Mouse (Mus musculus): ENCODE measurements around the gene Capg. TPM values are rescaled to one million over a fixed set of nuclear protein-coding genes. Genes with fewer than 3 reads are reported as not detected.

The Capg gene
- polyA plus RNA-seq, 1 experiment, result 95.7 TPM

GRCm38 (mm10) chr6:72598791-72599557 lies 54.8 kb downstream of the Capg start:
- H3K4me3 ChIP-seq (ENCODE audit: insufficient read depth, low read length), result peak overlapping the region; percentile 52
- peaks cover 2% of the 10 kb centered on the region; the same call in 1 of the 2 replicates for H3K4me1 ChIP-seq (ENCODE audit: control insufficient read depth, insufficient read depth, low read length)
- H3K27ac ChIP-seq (ENCODE audit: insufficient read depth, low read length), result no peak overlapping the region
- TF ChIP-seq POLR2A (IDR thresholded peaks at IDR 0.05; ENCODE audit: low read depth, low read length) (no peak), CTCF (IDR thresholded peaks at IDR 0.05; ENCODE audit: borderline replicate concordance, insufficient read depth, low read length) (no peak)

DNA sequence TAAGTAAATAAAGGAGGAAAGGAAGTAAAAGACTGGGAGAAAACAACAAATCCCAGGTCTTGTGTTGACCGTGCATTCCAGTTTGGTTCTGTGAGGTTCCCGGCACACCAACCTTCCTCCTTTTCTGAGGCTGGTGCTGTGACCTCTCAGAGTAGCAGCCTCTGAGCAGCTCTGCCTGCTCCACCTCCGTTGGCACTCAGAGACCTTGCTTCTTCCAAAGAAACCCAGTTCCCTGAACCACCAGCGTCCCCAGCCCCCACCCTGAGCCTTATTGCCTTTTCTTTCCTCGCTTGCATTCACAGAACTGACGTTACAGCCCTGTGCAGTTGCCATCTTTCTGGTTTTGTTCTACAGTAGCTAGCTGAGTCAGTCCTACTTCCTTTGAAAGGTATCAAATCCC lies 56.0 kb downstream of the Capg start:
- H3K27ac ChIP-seq (ENCODE audit: insufficient read depth, low read length), result no peak overlapping the region
- no peak overlapping the region for H3K4me3 ChIP-seq (ENCODE audit: insufficient read depth, low read length)
- TF ChIP-seq CTCF (IDR thresholded peaks at IDR 0.05; ENCODE audit: borderline replicate concordance, insufficient read depth, low read length) (no peak), POLR2A (IDR thresholded peaks at IDR 0.05; ENCODE audit: low read depth, low read length) (no peak)
- H3K4me1 ChIP-seq (ENCODE audit: control insufficient read depth, insufficient read depth, low read length), result peaks cover 2% of the 10 kb centered on the region; the same call in 1 of the 2 replicates

- Histone ChIP-seq H3K4me1 (ENCODE audit: control insufficient read depth, insufficient read depth, low read length) (peaks cover 2% of the 10 kb centered on the region; the same call in 1 of the 2 replicates), H3K27ac (ENCODE audit: insufficient read depth, low read length) (no peak overlapping the region), H3K4me3 (ENCODE audit: insufficient read depth, low read length) (no peak overlapping the region)
- TF ChIP-seq CTCF (IDR thresholded peaks at IDR 0.05; ENCODE audit: borderline replicate concordance, insufficient read depth, low read length) (no peak), POLR2A (IDR thresholded peaks at IDR 0.05; ENCODE audit: low read depth, low read length) (no peak)
Observed at GRCm38 (mm10) chr6:72600771-72601170, 56.6 kb downstream of the Capg start.

GRCm38 (mm10) chr6:72601732-72602131 lies 57.5 kb downstream of the Capg start:
- Histone ChIP-seq H3K4me1 (ENCODE audit: control insufficient read depth, insufficient read depth, low read length) (peaks cover 2% of the 10 kb centered on the region; the same call in 1 of the 2 replicates), H3K4me3 (ENCODE audit: insufficient read depth, low read length) (no peak overlapping the region), H3K27ac (ENCODE audit: insufficient read depth, low read length) (no peak overlapping the region)
- TF ChIP-seq POLR2A (IDR thresholded peaks at IDR 0.05; ENCODE audit: low read depth, low read length), result no peak
- TF ChIP-seq CTCF (IDR thresholded peaks at IDR 0.05; ENCODE audit: borderline replicate concordance, insufficient read depth, low read length), result peak; percentile 80; the same call in 1 of the 2 replicates

- no peak overlapping the region for H3K4me3 ChIP-seq (ENCODE audit: insufficient read depth, low read length)
- no peaks in the 10 kb centered on the region; the same call in 1 of the 2 replicates for H3K4me1 ChIP-seq (ENCODE audit: control insufficient read depth, insufficient read depth, low read length)
- no peak for TF ChIP-seq POLR2A (IDR thresholded peaks at IDR 0.05; ENCODE audit: low read depth, low read length)
- no peak for TF ChIP-seq CTCF (IDR thresholded peaks at IDR 0.05; ENCODE audit: borderline replicate concordance, insufficient read depth, low read length)
- H3K27ac ChIP-seq (ENCODE audit: insufficient read depth, low read length), result no peak overlapping the region
Observed at GRCm38 (mm10) chr6:72604066-72604465, 59.9 kb downstream of the Capg start.

GRCm38 (mm10) chr6:72607060-72607459 lies 62.9 kb downstream of the Capg start:
- TF ChIP-seq CTCF (IDR thresholded peaks at IDR 0.05; ENCODE audit: borderline replicate concordance, insufficient read depth, low read length) (no peak), POLR2A (IDR thresholded peaks at IDR 0.05; ENCODE audit: low read depth, low read length) (no peak)
- Histone ChIP-seq H3K4me1 (ENCODE audit: control insufficient read depth, insufficient read depth, low read length) (peaks cover 4% of the 10 kb centered on the region; the same call in 1 of the 2 replicates), H3K4me3 (ENCODE audit: insufficient read depth, low read length) (no peak overlapping the region), H3K27ac (ENCODE audit: insufficient read depth, low read length) (no peak overlapping the region)

GRCm38 (mm10) chr6:72607676-72608075 lies 63.5 kb downstream of the Capg start:
- Histone ChIP-seq H3K4me1 (ENCODE audit: control insufficient read depth, insufficient read depth, low read length) (peaks cover 4% of the 10 kb centered on the region; the same call in 1 of the 2 replicates), H3K27ac (ENCODE audit: insufficient read depth, low read length) (no peak overlapping the region), H3K4me3 (ENCODE audit: insufficient read depth, low read length) (no peak overlapping the region)
- TF ChIP-seq POLR2A (IDR thresholded peaks at IDR 0.05; ENCODE audit: low read depth, low read length) (no peak), CTCF (IDR thresholded peaks at IDR 0.05; ENCODE audit: borderline replicate concordance, insufficient read depth, low read length) (no peak)

DNA sequence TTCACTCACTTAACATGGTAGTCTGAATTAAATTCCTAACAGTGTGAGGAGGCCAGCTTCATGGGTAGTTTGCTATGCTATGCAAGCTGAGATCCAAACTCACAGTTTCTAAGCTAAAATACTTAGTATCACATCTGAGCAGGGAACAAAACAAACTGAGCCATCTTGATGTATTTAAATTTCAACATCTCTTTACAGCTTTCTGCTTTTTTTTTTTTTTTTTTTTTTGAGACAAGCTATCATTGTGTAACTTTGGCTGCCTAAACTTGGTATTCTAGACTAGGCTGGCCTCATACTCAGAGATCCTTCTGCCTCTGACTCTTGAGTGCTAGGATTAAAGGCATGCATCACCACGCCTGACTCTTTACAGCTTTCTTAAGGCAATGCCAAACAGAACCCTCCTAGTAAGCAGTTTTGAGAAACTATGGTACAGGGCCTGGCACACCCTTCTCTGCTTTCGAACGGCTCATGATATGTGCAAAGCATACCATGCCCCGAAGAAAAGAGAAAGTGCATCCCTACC lies 64.5 kb downstream of the Capg start:
- no peak overlapping the region for H3K4me3 ChIP-seq (ENCODE audit: insufficient read depth, low read length)
- no peak for TF ChIP-seq POLR2A (IDR thresholded peaks at IDR 0.05; ENCODE audit: low read depth, low read length)
- TF ChIP-seq CTCF (IDR thresholded peaks at IDR 0.05; ENCODE audit: borderline replicate concordance, insufficient read depth, low read length), result no peak
- no peak overlapping the region for H3K27ac ChIP-seq (ENCODE audit: insufficient read depth, low read length)
- peaks cover 4% of the 10 kb centered on the region; the same call in 1 of the 2 replicates for H3K4me1 ChIP-seq (ENCODE audit: control insufficient read depth, insufficient read depth, low read length)

DNA sequence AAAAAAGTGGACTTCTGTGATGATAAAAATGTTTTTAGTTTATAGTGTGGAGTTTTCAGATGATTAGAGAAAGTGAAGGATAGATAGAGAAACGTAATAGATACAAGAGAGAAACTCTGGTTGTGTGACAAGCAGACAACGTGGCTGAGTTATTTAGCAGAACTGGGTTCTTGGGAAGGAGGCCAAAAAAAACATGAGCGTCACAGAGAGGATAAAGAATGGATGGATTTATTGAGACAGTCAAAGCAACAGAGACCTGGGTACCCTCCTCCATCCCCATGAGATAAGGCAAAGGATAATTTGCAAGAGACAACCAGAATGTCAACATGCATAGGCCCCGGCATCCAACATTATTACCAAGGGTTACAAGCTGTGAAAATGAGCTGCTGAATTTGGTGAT lies 66.1 kb downstream of the Capg start:
- no peak overlapping the region for H3K4me3 ChIP-seq (ENCODE audit: insufficient read depth, low read length)
- no peak overlapping the region for H3K27ac ChIP-seq (ENCODE audit: insufficient read depth, low read length)
- H3K4me1 ChIP-seq (ENCODE audit: control insufficient read depth, insufficient read depth, low read length), result peaks cover 4% of the 10 kb centered on the region; the same call in 1 of the 2 replicates
- TF ChIP-seq POLR2A (IDR thresholded peaks at IDR 0.05; ENCODE audit: low read depth, low read length), result no peak
- TF ChIP-seq CTCF (IDR thresholded peaks at IDR 0.05; ENCODE audit: borderline replicate concordance, insufficient read depth, low read length), result no peak

Other genes starting within 250 kb of the Capg start
- gene Sftpb, start 239.8 kb upstream of the Capg start, polyA plus RNA-seq (2011; ENCODE audit: insufficient read length, low read depth, missing spikeins), result not detected in 2 replicates
- 73.5 and 75.2 TPM in 2 replicates for gene Usp39, start 199.2 kb upstream of the Capg start, polyA plus RNA-seq (2011; ENCODE audit: insufficient read length, low read depth, missing spikeins)
- 11.3 and 14.5 TPM in 2 replicates for gene 0610030E20Rik, start 197.1 kb upstream of the Capg start, polyA plus RNA-seq (2011; ENCODE audit: insufficient read length, low read depth, missing spikeins)
- gene Tmem150a, start 188.9 kb upstream of the Capg start, polyA plus RNA-seq (2011; ENCODE audit: insufficient read length, low read depth, missing spikeins), result 35.5 and 47.6 TPM in 2 replicates
- gene Rnf181, start 177.4 kb upstream of the Capg start, polyA plus RNA-seq (2011; ENCODE audit: insufficient read length, low read depth, missing spikeins), result 80.0 and 99.9 TPM in 2 replicates
- gene Vamp5, start 163.9 kb upstream of the Capg start, polyA plus RNA-seq (2011; ENCODE audit: insufficient read length, low read depth, missing spikeins), result 20.1 and 23.5 TPM in 2 replicates
- 89.7 and 108 TPM in 2 replicates for gene Vamp8, start 153.7 kb upstream of the Capg start, polyA plus RNA-seq (2011; ENCODE audit: insufficient read length, low read depth, missing spikeins)
- 60.6 and 67.0 TPM in 2 replicates for gene Ggcx, start 130.1 kb upstream of the Capg start, polyA plus RNA-seq (2011; ENCODE audit: insufficient read length, low read depth, missing spikeins)
- gene Mat2a, start 104.8 kb upstream of the Capg start, polyA plus RNA-seq (2011; ENCODE audit: insufficient read length, low read depth, missing spikeins), result 215 and 258 TPM in 2 replicates
- gene Sh2d6, start 22.7 kb upstream of the Capg start, polyA plus RNA-seq (2011; ENCODE audit: insufficient read length, low read depth, missing spikeins), result 1.8 and 1.9 TPM in 2 replicates
- gene Elmod3, start 54.0 kb downstream of the Capg start, polyA plus RNA-seq (2011; ENCODE audit: insufficient read length, low read depth, missing spikeins), result 8.1 and 8.8 TPM in 2 replicates
- 11.0 and 12.3 TPM in 2 replicates for gene Retsat, start 54.1 kb downstream of the Capg start, polyA plus RNA-seq (2011; ENCODE audit: insufficient read length, low read depth, missing spikeins)
- 50.0 and 52.7 TPM in 2 replicates for gene Tgoln1, start 72.6 kb downstream of the Capg start, polyA plus RNA-seq (2011; ENCODE audit: insufficient read length, low read depth, missing spikeins)
- 34.0 and 54.0 TPM in 2 replicates for gene Tcf7l1, start 244.9 kb downstream of the Capg start, polyA plus RNA-seq (2011; ENCODE audit: insufficient read length, low read depth, missing spikeins)